Mouse (Mus musculus) heart, adult 10 weeks (tissue): Measurements from ENCODE around the gene Pde4c. TPM values are rescaled to one million over a fixed set of nuclear protein-coding genes. Genes with fewer than 3 reads are reported as not detected.

Source experiments
- polyA plus RNA-seq: library from polyadenylated mRNA; stranded (reverse); fragments of 350-450 nt; fragmentation: Illumina TruSeq; extraction: RNeasy Lipid Tissue Mini Kit (QIAGEN cat#74804); gene quantifications from one replicate; pipeline ENCODE4 v1.2.3, GENCODE M21; 2014; ENCODE audit warnings: low read depth, low replicate concordance

Pde4c gene
- polyA plus RNA-seq = 7.0 TPM

GRCm38 (mm10) chr8:70723486-70724210, at the start of gene Pde4c:
Pde4c (plus strand) TSS chr8:70723720.

DNA sequence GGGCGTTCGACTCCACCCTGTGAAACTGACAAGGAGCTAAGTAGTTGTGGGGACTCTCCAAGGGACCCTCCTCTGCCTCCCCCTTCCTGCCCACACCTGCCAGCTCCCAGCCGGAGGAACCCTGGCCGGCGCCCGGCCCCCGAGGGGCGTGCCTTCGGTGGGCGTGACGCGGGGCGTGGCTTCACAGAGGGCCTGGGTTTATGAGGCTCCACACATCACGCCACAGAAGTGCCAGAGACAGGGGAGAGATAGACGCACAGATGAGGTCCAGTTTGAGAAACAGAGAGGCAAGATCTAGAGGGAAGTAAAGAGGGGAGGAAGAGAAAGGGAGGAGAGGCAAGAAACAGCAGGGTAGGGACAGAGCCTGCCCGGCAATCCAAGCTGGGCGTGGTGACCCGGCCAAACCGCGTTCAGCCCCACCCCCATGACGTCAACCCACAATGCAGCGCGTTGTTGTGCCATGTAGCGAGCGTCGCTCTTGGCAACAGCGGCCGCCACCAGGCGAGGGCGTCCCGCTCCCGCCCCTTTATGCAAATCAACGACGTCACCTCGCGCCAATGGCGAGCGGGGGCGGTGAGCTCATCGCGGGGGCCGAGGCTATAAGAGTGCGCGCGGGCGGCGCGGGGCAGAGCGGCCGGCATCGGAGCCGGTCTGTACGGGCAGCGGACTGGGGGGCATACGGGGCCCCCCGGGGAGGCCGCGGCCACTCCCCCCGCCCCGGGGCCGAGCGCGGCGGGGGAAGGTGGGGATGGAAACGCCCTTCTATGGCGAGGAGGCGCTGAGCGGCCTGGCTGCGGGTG, 25.0 kb upstream of the Pde4c start, which contains the start of gene Jund:
Gene Jund, plus strand, starts transcription at position 640 of the 800 bp plus-strand sequence.

DNA sequence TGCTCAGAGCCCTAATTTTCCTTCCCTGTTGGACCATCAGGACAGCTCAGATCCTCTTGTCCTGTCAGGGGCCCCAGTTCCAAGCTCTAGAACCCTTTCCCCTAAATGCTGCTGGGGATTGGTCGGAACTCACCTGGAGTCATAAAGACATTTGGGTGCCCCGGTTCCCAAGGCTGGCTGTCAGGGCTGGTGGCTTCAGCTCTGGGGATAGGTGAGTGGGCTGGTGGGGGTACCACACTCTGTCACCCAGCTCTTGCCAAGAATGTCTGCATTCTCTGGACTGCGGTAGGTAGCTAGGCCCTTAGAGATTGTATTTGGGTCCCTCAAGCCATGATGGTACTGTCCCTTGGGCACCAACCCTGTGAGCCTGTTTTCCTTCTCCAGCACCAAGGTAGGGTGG, 20.2 kb upstream of the Pde4c start, which contains the start of gene Iqcn:
Gene Iqcn, plus strand, starts transcription at position 171 of the 400 bp plus-strand sequence.

GRCm38 (mm10) chr8:70718297-70718696, 5.2 kb upstream of the Pde4c start, which contains the start of gene Gm3336:
Gm3336 (plus strand) TSS chr8:70718543.

GRCm38 (mm10) chr8:70754043-70754870, 30.7 kb downstream of the Pde4c start, which contains the start of gene Rab3a:
Rab3a (plus strand) TSS chr8:70754679.

GRCm38 (mm10) chr8:70760775-70761406, 37.4 kb downstream of the Pde4c start, which contains the start of gene Mpv17l2:
Mpv17l2 (minus strand) TSS chr8:70760946.

GRCm38 (mm10) chr8:70776496-70777444, 53.2 kb downstream of the Pde4c start, which contains the start of gene Pik3r2:
Pik3r2 (minus strand) TSS chr8:70776713.

Other genes starting within 250 kb of the Pde4c start
- gene Klhl26, start 246.8 kb upstream of the Pde4c start, polyA plus RNA-seq = 9.1 TPM
- gene Tmem59l, start 236.4 kb upstream of the Pde4c start, polyA plus RNA-seq = not detected
- 0.63 TPM for gene Crlf1, start 230.6 kb upstream of the Pde4c start, polyA plus RNA-seq
- gene Rex1bd, start 217.0 kb upstream of the Pde4c start, polyA plus RNA-seq = 105 TPM
- 1,940 TPM for gene Uba52, start 212.9 kb upstream of the Pde4c start, polyA plus RNA-seq
- 152 TPM for gene Fkbp8, start 196.0 kb upstream of the Pde4c start, polyA plus RNA-seq
- 118 TPM for gene Kxd1, start 195.8 kb upstream of the Pde4c start, polyA plus RNA-seq
- 11.8 TPM for gene Ell, start 184.3 kb upstream of the Pde4c start, polyA plus RNA-seq
- 33.1 TPM for gene Isyna1, start 129.3 kb upstream of the Pde4c start, polyA plus RNA-seq
- gene Ssbp4, start 114.8 kb upstream of the Pde4c start, polyA plus RNA-seq = 42.1 TPM
- gene Lrrc25, start 107.6 kb upstream of the Pde4c start, polyA plus RNA-seq = 2.3 TPM
- 2.1 TPM for gene Gdf15, start 91.3 kb upstream of the Pde4c start, polyA plus RNA-seq
- 23.9 TPM for gene Pgpep1, start 63.3 kb upstream of the Pde4c start, polyA plus RNA-seq
- 90.3 TPM for gene Lsm4, start 50.5 kb upstream of the Pde4c start, polyA plus RNA-seq
- gene Jund, start 24.8 kb upstream of the Pde4c start, polyA plus RNA-seq = 59.5 TPM
- gene Iqcn, start 20.3 kb upstream of the Pde4c start, polyA plus RNA-seq = not detected
- gene Gm3336, start 5.2 kb upstream of the Pde4c start, polyA plus RNA-seq = not detected
- 57.6 TPM for gene Rab3a, start 31.0 kb downstream of the Pde4c start, polyA plus RNA-seq
- 19.0 TPM for gene Mpv17l2, start 37.2 kb downstream of the Pde4c start, polyA plus RNA-seq
- 24.1 TPM for gene Pik3r2, start 53.0 kb downstream of the Pde4c start, polyA plus RNA-seq
- gene Mast3, start 81.3 kb downstream of the Pde4c start, polyA plus RNA-seq = 6.4 TPM
- gene Il12rb1, start 84.7 kb downstream of the Pde4c start, polyA plus RNA-seq = not detected
- 11.1 TPM for gene Arrdc2, start 116.0 kb downstream of the Pde4c start, polyA plus RNA-seq
- 15.8 TPM for gene Kcnn1, start 139.5 kb downstream of the Pde4c start, polyA plus RNA-seq
- gene Ccdc124, start 150.2 kb downstream of the Pde4c start, polyA plus RNA-seq = 55.5 TPM
- not detected for gene Slc5a5, start 169.0 kb downstream of the Pde4c start, polyA plus RNA-seq
- 1,294 TPM for gene Rpl18a, start 173.7 kb downstream of the Pde4c start, polyA plus RNA-seq
- gene Map1s, start 182.2 kb downstream of the Pde4c start, polyA plus RNA-seq = 9.2 TPM